Mouse (Mus musculus) R1 (cell line): ENCODE results near the gene Prmt3.
A peak's percentile ranks its signal among the peaks of the same experiment; 100 is the strongest.

Experiments used
- DNase-seq: peaks from one replicate; pipeline ENCODE4 v3.0.0-alpha.2; 2018; ENCODE audit warnings: low read depth, low spot score

The Prmt3 gene

DNA sequence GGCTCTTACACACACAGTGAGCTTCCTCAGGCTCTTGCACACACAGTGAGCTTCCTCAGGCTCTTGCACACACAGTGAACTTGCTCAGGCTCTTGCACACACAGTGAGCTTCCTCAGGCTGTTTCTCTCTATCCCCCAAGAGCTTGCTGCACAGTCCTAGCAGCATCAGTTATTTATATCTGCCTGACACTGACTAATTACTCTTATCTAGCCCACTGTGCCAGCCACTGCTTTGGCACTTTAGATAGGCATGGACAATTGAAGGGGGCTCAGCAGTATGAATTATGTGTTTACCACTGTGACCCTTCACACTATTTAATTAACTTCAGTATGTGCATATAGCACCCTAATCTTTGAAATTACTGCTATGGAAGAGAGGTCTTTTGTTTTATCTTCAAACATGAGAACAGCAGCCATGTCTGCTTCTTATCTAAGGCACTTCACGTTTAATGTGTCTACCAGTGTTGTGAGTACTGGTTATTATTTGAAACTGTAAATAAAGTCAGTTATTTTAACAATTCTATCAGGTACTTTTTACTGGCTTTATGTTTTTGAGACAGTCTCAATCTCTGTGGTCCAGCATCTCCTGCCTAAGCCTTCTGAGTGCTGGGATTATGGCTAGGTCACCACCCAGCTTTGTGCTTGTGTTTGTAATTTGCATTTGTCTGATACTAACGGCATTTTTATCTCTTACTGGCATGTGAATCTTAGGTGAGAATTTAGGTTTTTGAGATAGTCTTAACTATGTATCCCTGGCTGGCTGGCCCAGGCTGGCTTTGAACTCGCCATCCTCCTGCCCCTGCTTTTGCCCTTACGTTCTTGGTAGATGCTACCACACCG is 75.4 kb downstream of the Prmt3 start:
- no peak for DNase-seq

DNA sequence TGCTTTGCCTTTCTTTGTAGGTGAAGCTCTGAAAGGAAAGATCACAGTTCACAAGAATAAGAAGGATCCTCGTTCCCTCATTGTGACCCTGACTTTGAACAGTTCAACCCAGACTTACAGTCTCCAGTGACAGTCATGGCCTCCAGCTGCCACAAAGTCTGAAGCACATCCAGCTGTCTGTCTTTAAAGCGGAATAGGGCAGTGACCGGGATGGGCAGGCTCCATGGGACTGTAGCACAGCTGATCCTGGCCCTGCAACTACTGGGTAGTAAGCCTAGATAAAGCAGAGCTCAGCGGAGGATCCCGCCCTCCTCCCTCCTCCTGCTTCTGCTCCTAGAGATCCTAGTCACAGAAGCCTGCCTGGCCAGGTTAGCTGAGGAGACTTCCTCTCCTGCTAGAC is 79.2 kb downstream of the Prmt3 start:
- DNase-seq = no peak

DNA sequence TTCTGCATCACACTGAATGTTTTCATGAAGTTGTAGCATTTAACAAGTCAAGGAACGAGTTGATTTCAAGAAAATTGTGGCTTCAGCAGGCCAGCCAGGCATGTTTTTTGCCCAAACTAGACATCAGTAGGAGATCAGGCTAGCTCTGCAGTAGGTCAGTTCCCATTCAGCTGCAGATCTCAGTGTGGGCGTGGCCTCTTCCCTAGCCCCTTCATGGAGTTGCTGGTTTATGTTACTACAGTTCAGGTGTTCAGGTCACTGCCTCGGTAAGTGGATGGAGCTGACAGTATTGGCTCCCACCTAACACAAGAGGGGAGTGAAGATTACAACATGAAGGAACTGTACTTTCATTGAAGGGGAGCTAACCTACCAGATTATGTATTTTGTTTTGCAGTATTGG is 80.1 kb downstream of the Prmt3 start:
- DNase-seq = peak; percentile 60

DNA sequence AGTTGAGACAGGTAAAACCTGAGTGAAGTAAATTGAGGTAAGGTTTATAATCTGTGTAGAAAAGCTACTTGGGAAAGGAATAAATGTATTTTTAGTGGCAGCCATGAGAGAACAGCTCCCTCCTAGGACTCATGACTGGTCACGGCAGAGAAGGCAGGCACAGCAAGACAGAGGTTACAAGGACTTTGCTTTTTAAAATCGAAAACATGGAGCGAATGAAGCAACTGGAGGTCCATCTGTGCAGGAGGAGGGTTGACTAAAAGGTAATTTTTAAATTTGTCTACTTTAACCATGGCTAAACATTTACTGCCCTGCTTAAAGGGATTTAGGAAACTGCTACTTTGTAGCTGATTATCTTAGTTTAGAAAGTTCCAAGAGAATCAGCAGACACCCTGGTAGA is 81.7 kb downstream of the Prmt3 start:
- DNase-seq = no peak

DNA sequence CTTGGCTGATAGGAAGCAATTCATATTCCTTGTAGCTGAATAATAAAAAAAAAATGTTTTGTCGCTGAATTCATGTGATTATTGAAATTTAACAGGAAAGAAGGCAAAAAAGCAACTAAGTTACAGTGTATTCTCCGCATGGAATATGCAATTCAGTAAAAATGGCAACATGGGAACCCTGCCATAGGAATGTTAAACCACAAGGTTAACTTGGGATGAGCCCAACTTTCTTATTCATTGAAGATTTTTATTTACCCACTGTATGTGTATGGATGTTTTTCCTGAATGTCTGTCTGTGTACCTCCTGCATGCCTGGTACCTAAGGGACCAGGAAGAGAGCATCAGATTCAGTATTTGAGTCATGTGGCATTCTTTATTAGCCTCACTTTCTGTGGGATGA is 83.0 kb downstream of the Prmt3 start:
- DNase-seq = no peak

DNA sequence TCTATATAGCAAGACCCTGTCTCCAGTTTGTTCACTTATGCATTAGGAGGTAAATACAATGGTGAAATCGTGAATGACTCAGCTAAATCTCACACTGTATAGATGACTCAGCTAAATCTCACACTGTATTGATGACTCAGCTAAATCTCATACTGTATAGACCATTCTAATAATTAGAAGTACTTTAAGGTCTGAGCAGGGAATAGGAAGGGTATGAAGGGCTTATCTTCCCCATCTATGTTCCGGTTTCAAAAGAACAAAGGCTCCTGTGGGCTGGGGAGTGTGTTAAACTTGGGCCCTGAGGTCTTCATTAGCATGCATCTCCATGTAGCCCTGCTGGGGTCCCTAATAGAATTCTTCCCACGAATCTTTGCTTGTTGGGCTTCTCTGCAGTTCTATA is 85.6 kb downstream of the Prmt3 start:
- peak; percentile 70 for DNase-seq

DNA sequence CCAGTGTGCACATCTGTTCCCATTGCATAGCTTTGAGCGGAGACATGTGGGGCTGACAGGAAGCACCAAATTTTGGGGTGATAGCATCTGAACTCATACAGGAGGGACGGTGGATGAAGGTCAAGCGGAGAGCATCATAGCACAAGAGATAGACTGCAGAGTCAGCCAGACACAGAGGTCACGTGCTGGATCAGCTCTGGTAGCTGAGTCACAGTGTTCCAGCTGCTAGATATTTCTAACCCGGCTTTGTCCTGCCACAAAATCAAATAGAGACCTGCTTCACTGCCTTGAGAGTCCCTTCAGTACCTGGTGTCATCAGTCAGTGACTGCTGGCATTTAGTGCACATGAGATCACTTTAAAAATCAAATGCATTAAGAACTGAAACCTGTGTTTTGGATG is 91.5 kb downstream of the Prmt3 start:
- no peak for DNase-seq

DNA sequence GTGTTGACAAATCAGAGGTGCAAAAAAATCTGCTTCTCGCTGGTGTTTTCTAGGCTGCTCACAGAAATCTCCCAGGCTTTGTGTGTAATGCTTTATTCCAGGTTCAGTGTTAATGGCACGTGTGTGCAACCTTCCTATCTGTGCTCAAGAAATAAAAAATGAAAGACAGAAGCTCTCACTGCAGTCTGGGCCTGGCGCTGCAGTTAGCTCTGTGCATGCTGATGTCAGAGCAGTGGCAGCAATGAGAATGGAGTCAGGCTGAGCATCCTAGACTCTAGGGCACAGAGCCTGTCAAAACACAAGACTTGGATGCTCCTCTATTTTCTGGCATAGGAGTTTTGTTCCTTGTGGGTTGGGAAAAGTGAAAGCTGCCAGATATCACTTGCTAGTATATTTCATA is 92.1 kb downstream of the Prmt3 start:
- DNase-seq = no peak

DNA sequence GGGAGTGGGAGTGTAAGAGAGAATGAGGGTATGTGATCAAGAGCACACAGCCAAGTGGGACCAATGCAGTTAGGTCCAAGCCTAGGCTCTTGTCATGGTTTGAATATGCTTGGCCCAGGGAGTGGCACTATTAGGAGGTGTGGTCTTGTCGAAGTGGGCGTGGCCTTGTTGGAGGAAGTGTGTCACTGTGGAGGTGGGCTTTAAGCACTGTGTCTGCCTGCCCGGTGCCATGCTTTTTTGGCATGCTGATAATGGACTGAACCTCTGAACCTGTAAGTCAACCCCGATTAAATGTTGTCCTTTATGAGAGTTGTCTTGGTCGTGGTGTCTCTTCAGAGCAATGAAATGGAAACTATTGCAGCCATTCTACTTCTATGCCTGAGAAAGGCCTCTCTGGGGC is 99.2 kb downstream of the Prmt3 start:
- DNase-seq = peak; percentile 70

DNA sequence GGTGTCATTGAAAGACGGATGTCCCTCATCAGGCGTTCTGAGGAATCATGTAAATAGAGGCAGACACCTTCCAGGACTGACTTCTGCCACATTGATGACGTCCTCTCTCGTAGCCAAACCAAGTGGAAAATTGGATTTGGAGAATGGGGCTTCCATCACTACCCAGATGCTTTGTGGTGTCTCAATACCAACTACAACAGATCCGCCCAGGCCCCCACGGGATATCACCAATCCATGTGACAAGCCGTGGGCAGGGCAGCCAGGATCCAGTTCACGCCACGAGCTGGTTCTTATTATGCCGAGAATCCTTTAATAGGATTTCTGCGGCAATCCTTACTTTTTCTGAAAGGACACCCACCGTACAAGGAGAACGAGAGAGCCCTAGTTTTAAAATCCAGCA is 100.9 kb downstream of the Prmt3 start:
- no peak for DNase-seq

DNA sequence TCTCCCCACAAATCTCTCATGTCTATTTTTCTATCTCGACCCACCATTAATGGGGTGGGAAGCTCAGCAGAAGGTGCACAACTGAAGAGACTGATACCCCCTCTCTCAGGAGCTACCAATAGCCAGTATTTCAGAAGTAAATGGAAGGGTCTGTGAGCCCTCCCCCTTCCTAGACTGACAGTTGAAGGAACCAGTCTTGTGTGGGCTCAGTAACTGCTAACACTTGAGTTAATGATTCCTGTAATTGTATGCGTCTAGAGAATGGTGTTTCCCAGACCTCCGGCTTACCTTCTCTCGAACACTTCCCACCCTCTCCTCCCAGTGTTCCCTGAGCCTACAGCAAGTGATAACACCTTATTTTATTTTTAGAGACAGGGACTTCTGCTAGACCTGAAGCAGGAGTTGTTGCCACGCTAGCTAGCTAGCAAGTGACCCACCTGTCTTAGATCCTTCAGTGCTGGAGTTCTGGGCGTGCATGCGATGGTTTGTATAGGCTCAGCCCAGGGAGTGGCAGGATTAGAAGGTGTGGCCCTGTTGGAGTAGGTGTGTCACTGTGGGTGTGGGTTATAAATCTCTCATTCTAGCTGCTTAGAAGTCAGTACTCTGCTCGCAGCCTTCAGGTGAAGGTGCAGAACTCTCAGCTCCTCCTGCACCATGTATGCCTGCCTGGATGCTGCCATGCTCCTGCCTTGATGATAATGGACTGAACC is 102.0 kb downstream of the Prmt3 start:
- DNase-seq = no peak

DNA sequence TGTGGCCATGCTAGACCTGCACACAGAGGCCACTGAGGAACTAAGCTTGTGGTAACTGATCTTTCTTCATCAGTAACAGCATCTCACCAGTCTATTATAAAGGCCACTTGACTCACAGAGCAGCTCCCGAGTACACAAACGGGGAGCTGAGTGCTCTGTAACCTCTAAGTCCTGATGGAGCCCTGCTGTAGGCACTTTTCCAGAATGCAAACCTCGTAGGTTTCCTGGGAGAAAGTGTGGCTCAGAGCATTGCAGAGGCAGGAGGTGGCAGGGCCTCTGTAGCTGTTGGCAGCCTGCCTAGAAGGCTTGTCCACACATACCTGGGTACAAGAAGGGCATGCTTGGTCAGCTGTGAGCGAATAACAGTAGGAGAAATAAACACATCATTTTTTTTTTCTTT is 104.1 kb downstream of the Prmt3 start:
- DNase-seq = no peak

DNA sequence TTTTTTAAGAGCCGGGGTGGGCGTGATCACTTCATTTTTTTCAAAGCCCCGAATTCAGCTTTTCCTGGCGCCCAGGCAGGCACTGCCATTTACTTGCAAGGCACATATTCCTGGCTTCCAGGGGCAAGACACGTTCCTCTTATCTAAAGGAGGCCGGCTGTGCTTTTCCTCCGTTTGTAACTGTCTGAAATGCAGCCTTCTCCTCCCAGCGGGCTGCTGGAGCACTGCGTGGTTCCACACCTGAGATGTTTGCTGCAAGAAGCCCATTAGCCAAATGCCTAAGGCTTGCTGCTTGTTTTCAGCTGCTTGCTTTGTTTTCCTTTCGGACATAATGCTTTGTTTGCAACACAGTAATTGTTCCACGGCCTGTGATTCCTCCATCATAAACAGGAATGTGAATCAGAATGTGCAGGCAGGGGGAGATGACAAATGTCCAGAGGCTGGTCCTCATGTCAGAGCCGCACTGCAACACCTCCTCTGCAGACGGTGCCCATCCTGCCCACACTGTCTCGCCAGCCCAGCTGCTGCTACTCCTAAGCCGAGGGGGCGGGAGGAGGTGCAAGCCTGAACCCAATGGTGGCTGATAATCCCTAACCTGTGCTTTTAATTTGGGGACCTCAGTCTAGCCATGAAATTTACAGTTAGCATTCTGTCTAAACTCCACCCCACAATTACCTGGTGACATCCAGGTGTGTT is 104.7 kb downstream of the Prmt3 start:
- no peak for DNase-seq

DNA sequence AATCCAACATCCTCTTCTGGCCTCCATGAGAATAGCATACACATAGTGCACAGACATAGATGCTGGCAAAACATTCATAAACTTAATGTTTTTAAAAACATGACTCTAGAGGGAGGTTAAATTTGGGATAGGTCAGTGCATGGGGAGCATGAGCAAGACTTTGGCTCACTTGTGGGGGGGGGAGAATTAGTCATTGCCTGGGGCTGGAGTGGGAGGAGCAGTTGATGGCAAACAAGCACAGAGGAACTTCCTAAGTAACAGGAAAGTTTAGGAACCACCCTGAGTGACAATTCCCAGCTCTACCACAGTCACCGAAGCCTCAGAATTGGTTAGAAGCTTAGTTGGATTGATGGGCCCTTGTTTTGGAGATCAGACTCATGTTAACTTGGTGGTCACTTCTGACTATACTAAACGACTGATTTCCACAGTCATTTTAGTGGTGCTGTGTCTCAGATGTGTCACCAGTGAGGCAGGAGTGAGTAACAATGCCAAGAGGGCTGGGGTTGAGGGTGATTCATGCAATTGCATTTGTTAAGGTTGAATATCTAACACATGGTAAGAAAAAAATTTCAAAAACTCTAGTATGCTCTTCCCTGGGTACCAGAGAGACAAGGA is 109.7 kb downstream of the Prmt3 start:
- DNase-seq = no peak

DNA sequence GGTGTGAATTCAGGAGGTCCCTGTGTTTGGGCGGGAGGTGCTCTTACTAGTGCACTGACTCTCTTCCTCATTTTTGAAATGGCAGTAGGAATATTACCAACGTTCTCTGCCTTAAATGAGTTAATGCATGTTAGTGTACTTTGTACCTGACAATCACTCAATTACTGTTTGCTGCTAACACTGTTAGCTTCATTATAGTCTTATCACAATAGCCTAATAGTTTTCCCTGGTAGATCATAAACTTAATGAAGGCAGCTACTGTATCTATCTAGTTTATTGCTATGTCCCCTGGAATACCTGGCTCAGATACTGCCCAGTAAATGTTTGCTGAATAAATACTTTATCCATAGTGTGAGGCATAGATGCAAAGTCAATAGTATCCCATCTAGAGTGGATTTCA is 116.6 kb downstream of the Prmt3 start:
- no peak for DNase-seq

DNA sequence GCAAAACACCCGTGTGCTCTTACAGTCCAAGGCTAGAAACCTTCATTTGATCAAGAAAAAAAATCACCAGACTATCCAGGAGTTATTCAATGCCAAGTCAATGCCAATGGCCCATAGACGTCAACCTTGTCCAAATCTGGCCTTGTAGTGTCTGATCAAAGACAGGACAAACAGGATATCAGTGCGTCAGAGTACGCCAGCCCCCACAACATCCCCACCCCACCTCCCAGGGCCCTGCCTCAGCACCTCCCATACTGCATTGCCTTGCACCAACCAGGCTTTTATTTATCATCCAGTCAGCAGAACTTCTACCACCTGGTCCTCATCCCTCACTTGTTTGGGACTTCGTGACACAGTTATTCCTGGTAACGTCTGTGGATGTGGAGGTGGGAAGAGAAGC is 117.2 kb downstream of the Prmt3 start:
- DNase-seq = no peak

DNA sequence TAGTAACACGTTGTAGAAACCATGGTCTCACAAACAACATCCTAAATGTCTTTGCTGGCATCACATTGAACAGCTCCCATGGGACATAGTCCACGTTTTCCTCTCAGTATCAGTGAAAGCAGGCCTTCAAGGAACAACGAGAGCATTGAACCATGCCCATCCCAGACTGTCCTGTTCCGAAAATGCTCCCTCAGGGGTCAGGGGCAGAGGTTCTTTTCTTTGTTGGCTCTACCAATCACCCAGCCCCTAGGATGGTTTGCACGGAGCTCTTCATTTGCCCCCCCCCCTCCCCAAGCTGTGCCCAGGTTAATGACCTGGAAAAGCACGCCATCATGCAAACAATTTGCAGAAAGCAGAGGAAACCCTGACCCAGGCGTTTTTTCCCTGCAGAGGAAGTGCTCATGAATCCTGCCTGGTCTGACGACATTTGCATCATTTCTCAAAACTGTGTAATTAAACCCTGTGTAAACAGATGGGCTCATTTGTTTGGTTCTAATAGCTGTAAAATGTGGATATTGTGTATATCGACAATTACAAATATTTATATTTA is 123.9 kb downstream of the Prmt3 start:
- DNase-seq = no peak

DNA sequence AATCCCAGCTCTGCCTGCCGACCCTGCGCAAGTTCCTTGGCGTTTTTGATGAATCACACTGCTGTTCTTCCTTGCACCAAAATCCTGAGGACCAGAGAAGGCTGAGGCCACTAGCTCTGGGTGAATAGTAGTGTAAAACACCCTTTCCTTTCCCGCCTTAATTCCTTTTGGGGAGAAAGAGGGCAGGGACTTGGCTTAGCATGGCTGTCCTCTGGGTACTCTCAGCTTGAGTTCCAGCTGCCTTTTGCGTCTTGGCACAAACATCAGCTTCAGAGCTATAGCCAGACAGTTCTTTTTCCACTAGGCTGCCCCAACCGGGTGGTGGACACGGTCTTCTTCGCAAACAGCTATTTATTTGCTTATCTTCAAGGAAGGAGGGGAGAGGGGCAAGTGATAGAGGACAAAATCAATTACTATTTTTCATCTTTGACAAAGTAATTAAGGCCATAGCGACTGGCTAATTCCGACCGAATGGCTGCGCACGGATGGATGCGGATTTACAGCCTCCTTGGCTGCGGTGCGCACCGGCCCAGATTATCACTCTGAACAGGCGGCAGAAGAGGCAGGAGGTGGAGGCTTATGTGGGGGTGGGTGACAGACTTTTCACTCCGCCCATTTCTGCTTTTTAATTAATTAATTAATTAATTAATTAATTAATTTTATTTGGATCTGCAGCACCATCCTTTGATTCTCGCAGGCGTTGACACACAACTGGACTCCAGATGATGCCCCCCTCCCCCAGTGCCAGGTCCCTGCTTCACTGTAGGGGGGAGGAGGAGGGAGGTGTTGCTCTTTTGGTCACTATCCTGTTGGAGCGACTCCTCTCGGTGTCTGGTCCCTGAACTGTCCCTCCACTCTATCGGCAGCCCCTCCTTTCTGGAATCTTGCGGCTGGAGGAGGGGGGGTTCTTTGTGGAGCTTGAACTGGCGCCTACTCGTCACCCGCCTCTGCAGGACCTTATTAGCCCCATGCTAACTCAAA is 129.3 kb downstream of the Prmt3 start:
- DNase-seq = no peak
